Mouse (Mus musculus) hindbrain, postnatal 0 days (tissue): Measurements from ENCODE around the gene Prkaa1. TPM values are rescaled to one million over a fixed set of nuclear protein-coding genes. Genes with fewer than 3 reads are reported as not detected.

ENCODE experiments used
- polyA plus RNA-seq: library from polyadenylated mRNA; unstranded; fragments of >200 nt; fragmentation: Nextera tagmentation; extraction: Ambion mirVana; gene quantifications from 2 replicates; pipeline ENCODE4 v1.2.1, GENCODE M21; 2015
- total RNA-seq: library from RNA; depleted of rRNA; stranded (reverse); fragments of >200 nt; gene quantifications from 2 replicates; pipeline ENCODE4 v1.2.3, GENCODE M21; 2014; rRNA removed

Prkaa1 gene
- total and polyA plus RNA-seq, 2 experiments from 2014 or later: 9.4 to 14.3 TPM

Other genes starting within 250 kb of the Prkaa1 start
- gene Mroh2b, start 245.1 kb upstream of the Prkaa1 start, total RNA-seq: not detected in 2 replicates
- not detected in 2 replicates for gene Mroh2b, start 245.1 kb upstream of the Prkaa1 start, polyA plus RNA-seq
- 0.10 TPM in 1 of 2 replicates, not detected in the other for gene C7, start 80.1 kb upstream of the Prkaa1 start, total RNA-seq
- 0.05 TPM in 1 of 2 replicates, not detected in the other for gene C7, start 80.1 kb upstream of the Prkaa1 start, polyA plus RNA-seq
- gene Card6, start 35.3 kb upstream of the Prkaa1 start, total RNA-seq: 0.16 and 0.29 TPM in 2 replicates
- 0.23 and 0.54 TPM in 2 replicates for gene Card6, start 35.3 kb upstream of the Prkaa1 start, polyA plus RNA-seq
- gene Rpl37, start 27.2 kb upstream of the Prkaa1 start, total RNA-seq: 147 and 148 TPM in 2 replicates
- 414 and 415 TPM in 2 replicates for gene Rpl37, start 27.2 kb upstream of the Prkaa1 start, polyA plus RNA-seq
- gene Ttc33, start 41.7 kb downstream of the Prkaa1 start, total RNA-seq: 21.3 TPM in 2 replicates
- gene Ttc33, start 41.7 kb downstream of the Prkaa1 start, polyA plus RNA-seq: 39.3 and 44.9 TPM in 2 replicates
- gene Ptger4, start 100.3 kb downstream of the Prkaa1 start, total RNA-seq: 4.7 and 4.9 TPM in 2 replicates
- gene Ptger4, start 100.3 kb downstream of the Prkaa1 start, polyA plus RNA-seq: 3.0 and 3.3 TPM in 2 replicates